8 mouse cellular contexts compared by ENCODE assay signal in the genomic region with DNA sequence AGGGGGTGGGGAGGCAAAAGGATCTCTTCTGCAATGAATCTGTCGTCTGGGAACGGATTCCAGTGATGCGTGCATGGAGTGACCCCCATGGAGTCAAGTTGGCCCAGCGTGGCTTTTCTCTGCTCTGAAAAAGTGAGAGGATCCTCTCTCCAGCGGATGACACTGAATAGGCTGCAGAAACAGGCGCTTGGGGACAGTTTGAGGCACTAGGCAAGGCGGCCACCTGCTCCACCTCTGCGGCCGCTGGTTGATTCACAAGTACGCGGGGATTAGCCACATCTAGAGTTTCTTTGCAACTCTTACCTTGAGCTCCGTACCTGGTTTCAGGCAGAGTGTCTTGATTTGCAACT.
DNase-seq lines count a peak whose midpoint lies in the region; ATAC-seq and TF ChIP-seq lines count a peak whose summit lies in the region.

No protein-coding gene starts in this region.

- H3K36me3 ChIP-seq in heart, embryonic 13.5 days, result no peaks in the 10 kb centered on the region
- H3K36me3 ChIP-seq in forebrain, postnatal 0 days (ENCODE audit: insufficient read depth), result no peaks in the 10 kb centered on the region
- no peaks in the 10 kb centered on the region for H3K36me3 ChIP-seq in liver, postnatal 0 days (replicated peaks; ENCODE audit: insufficient read depth, low read length)

- ATAC-seq in heart, embryonic 13.5 days (ENCODE audit: extremely low read depth, insufficient number of reproducible peaks, low FRiP score, low TSS enrichment), result no peak
- ATAC-seq in activated CD4-positive, CD25-positive, alpha-beta regulatory T cell, adult 4 months, result peak; percentile 28
- ATAC-seq in forebrain, postnatal 0 days, result peak; percentile 34; the same call in 1 of the 2 replicates
- ATAC-seq in liver, postnatal 0 days, result no peak

- WGBS in heart, embryonic 13.5 days, result 5% methylated on average over 12 of the region's 12 CpGs
- WGBS in forebrain, postnatal 0 days, result 3% methylated on average over 12 of the region's 12 CpGs
- 4% methylated on average over 12 of the region's 12 CpGs for WGBS in liver, postnatal 0 days (ENCODE audit: insufficient replicate concordance)

- H3K27ac ChIP-seq in heart, embryonic 13.5 days (replicated peaks), result no peak overlapping the region
- H3K27ac ChIP-seq in forebrain, postnatal 0 days (ENCODE audit: low read depth, low read length), result peak overlapping the region; percentile 66; the same call in 1 of the 2 replicates
- no peak overlapping the region for H3K27ac ChIP-seq in liver, postnatal 0 days (ENCODE audit: low read depth)

- H3K27me3 ChIP-seq in heart, embryonic 13.5 days (replicated peaks), result no peaks in the 10 kb centered on the region
- H3K27me3 ChIP-seq in forebrain, postnatal 0 days (ENCODE audit: insufficient read depth, low read length), result no peaks in the 10 kb centered on the region; the same call in 1 of the 2 replicates
- H3K27me3 ChIP-seq in liver, postnatal 0 days (ENCODE audit: insufficient read depth, low read length), result no peaks in the 10 kb centered on the region

- no peaks in the 10 kb centered on the region for H3K9me3 ChIP-seq in heart, embryonic 13.5 days
- H3K9me3 ChIP-seq in forebrain, postnatal 0 days (ENCODE audit: low read length), result no peaks in the 10 kb centered on the region
- H3K9me3 ChIP-seq in liver, postnatal 0 days (ENCODE audit: low read length), result no peaks in the 10 kb centered on the region

- H3K4me2 ChIP-seq in heart, embryonic 13.5 days, result peak overlapping the region; percentile 77
- H3K4me2 ChIP-seq in forebrain, postnatal 0 days (ENCODE audit: low read depth), result peak overlapping the region; percentile 66
- H3K4me2 ChIP-seq in liver, postnatal 0 days (ENCODE audit: low read depth, low read length), result peak overlapping the region; percentile 73

- peak overlapping the region; percentile 82 for H3K9ac ChIP-seq in heart, embryonic 13.5 days
- peak overlapping the region; percentile 33; the same call in 1 of the 2 replicates for H3K9ac ChIP-seq in forebrain, postnatal 0 days
- 0 out of 2 replicates have a peak overlapping the region, but pooled peaks have one; percentile 41 for H3K9ac ChIP-seq in liver, postnatal 0 days (replicated peaks)

- no peak for TF ChIP-seq CTCF in forebrain, postnatal 0 days (IDR thresholded peaks at IDR 0.05; ENCODE audit: low read depth)
- no peak for TF ChIP-seq CTCF in liver, postnatal 0 days (IDR thresholded peaks at IDR 0.05; ENCODE audit: low read depth)

- H3K4me1 ChIP-seq in heart, embryonic 13.5 days, result peaks cover 26% of the 10 kb centered on the region
- 0 out of 2 replicates have a peak, but pooled peaks cover 8% of the 10 kb centered on the region for H3K4me1 ChIP-seq in forebrain, postnatal 0 days (ENCODE audit: insufficient read depth)
- H3K4me1 ChIP-seq in liver, postnatal 0 days (ENCODE audit: insufficient read depth), result no peaks in the 10 kb centered on the region

- DNase-seq in heart, adult 8-10 months (ENCODE audit: low spot score), result no peak
- DNase-seq in forebrain, postnatal 0 days, result no peak
- DNase-seq in liver, postnatal 0 days, result no peak
- no peak for DNase-seq in right cerebral cortex, postnatal 36 days (ENCODE audit: low spot score in 2 of 2)
- no peak for DNase-seq in Muller cell, postnatal 12 days (ENCODE audit: inconsistent ontology term)
- no peak for DNase-seq in layer of hippocampus, adult 9-10 months (ENCODE audit: low spot score)

- TF ChIP-seq EP300 in liver, postnatal 0 days (IDR thresholded peaks at IDR 0.05; ENCODE audit: low read depth), result no peak

- H3K4me3 ChIP-seq in heart, embryonic 13.5 days, result peak overlapping the region; percentile 58
- peak overlapping the region; percentile 39 for H3K4me3 ChIP-seq in forebrain, postnatal 0 days (ENCODE audit: low read depth, low read length)
- H3K4me3 ChIP-seq in liver, postnatal 0 days (ENCODE audit: low read depth, low read length), result peak overlapping the region; percentile 42

Comparison
In these comparisons a context has a peak if more than half of its experiments do, and no peak if none do; other contexts are left out.
1. ATAC-seq: peak in activated CD4-positive, CD25-positive, alpha-beta regulatory T cell, adult 4 months (single experiment) and forebrain, postnatal 0 days (single experiment); none in heart, embryonic 13.5 days (single experiment) and liver, postnatal 0 days (single experiment).
2. Peak in every context shown above with its lines, with median percentiles within 50 percentile points of each other: H3K4me2 ChIP-seq, H3K4me3 ChIP-seq and H3K9ac ChIP-seq.